Mouse (Mus musculus): ENCODE results near the gene Adamts3. TPM values are rescaled to one million over a fixed set of nuclear protein-coding genes. Genes with fewer than 3 reads are reported as not detected.
A peak's percentile ranks its signal among the peaks of the same experiment; 100 is the strongest.

Gene Adamts3
- 3.8 and 4.0 TPM in 2 replicates for total RNA-seq (2021)
- long read RNA-seq, experiment 1, partial matches to known transcripts: 1 of 1 reads
- long read RNA-seq, experiment 1, other reads (novel, unspliced or antisense): 0 of 1 reads
- long read RNA-seq, experiment 2, partial matches to known transcripts: 0 of 1 reads
- long read RNA-seq, experiment 2, other reads (novel, unspliced or antisense): 0 of 1 reads

DNA sequence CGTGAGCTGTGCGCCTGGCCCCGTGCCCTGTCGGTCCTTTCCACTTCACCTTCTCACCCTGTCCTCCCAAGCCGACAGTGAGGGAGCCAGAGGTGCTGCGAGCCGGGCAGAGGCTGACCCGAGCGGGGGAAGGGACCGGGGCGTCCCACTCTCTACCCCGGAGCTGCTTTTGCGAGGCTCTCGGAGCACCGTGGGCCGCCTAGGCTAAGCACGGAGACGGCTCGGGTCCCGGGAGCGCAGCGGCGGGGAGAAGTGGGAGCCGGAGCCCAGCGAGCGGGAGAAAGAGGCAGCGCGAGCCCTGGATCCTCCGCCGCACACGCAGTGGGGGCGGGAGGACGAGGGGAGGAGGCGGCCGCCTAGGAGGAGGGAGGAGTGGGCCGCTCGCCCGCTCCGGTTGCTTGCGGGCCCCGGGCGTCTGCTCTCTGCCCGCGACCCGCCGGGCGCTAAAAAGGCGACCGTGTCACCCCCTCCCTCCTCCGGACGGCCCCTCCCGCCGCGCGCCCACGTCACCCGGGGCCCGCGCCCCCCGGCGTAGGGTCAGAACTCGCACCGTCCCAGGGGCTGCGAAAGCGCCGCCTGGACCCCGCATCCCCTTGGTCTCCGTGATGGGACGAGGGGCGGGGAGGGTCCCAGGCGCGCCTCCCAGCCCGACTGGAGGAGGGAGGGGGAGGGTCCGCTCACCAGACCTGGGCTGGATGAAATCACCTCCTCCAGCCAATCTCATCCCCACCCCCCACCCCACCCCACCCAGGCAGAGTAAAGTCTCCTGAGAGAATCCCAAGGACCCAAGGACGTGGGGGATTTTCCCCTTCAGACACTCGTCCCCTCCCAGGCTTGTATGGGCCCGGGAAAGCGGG lies at the start of gene Adamts3:
Gene Adamts3, minus strand, starts transcription at position 284 of the 857 bp plus-strand sequence.
- peak; percentile 71 for DNase-seq

DNA sequence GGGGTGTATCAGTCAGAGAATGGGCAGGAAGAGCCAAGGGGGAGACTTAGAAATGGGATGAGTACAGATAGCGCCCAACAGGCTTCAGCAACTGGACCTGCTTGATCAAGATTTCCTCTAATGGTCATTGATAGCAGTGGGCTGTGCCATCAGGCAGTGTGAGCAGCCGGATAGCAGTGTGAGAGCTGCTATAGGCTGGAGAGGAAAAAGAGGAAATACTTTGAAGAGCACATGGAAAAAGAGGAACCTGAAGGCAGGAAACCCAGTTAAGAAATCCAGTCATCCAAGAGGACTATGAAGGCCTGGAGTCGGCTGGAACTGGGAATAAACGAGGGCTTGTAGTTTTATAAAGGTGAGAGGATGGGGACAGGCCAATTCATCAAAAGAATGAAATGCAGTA lies 48.4 kb upstream of the Adamts3 start:
- no peak for DNase-seq

DNA sequence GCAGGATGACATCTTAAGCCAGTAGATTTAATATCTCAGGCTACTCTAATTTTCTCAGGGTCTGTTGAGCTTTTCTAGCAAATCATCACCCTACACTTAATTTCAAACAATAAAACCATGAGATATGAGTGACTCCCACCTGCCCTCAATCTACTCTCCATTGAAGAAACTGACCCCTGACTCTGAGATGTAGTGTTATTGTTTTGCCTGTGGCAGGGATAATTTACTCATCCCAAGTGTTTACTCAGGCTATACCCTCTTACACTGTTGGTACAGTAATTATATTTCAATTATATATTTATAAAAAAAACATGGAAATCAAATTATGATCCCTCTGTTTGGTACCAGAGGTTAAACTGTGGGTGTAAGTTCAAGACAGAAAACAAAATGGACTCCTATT lies 29.2 kb upstream of the Adamts3 start:
- no peak for DNase-seq

- no peak for DNase-seq
These were observed 28.8 kb upstream of the Adamts3 start for GRCm38 (mm10) chr5:89911950-89912349.

DNA sequence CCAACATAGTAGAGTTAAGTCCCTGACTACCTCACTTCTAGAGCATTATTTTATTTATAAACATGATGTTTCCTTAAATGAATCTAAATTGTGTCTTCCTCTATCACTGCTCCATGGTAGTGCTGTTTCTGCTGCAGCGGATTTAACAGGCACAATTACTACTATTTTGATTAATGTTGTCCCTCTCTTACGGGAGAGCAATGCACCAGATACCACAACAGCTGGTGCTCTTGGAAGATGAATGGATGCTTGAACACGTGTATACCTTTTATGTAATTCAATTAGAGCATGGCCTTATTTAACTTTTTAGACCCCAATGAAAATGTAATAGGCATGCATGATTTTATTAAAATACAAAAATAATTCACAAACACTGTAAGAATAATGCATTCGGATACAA lies 28.4 kb upstream of the Adamts3 start:
- DNase-seq: no peak

DNA sequence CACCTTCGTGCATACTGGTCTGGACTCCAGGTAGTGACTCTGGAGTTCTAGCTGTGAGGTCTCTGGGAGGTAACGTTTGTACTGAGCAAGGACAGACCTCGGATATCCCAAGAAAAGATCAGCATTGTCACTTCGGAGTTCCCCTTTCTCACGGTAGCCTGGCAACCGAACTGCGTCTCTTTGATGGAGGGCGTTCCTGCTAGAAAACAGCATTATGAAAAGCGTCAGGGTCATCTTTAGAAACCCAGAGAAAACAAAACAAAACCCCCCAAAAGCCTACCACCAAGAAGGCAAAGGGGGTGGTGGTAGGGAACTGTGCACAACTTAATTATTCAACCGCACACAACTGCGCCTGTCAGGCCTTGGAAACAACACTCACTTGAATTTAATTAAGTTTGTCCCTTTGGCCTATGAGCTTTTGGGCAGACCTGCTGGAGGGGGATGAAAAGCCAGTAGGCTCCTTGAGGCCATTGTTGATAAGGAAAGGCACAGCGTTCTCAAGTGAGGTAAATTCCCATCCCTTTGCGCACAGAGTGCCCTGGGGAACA lies 23.8 kb upstream of the Adamts3 start:
- no peak for DNase-seq

DNA sequence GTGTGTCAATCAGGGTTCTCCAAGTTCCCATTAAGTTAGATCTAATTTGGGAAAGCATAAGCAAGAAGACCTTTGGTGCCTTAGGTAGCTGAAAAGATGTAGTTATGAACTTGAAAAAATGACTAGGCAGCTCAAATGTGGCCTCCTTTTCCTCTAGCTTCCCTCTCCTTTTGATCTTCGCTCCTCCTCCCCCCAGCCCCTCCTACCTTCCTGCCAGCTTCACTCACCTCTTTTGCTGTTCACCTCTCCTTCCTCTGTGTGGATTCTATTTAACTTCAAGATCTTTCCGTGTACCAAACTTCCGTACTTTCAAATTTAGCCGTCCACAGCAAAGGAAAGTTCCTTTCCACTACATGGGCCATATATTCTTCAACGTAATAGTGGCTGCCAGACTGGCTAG lies 17.9 kb upstream of the Adamts3 start:
- DNase-seq: no peak

DNA sequence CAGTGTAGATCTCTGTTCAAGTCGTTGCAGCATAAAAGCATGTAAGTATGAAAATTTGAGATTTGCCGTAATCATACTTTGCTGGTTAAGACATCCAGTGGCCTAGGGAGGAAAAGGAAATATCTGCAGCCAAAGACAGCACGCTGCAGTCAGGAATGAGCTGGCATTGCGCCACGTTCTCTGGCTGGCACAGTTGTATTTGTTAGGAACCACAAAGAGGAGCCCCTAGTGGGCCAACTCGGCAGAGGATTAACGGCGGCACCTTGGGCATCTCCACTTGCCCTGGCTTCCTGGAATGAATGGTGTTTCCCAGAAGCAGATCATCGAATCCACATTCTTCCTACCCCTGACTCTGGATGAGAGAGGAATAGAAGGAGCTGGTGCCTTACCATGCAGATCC lies 14.4 kb upstream of the Adamts3 start:
- peak; percentile 80 for DNase-seq

- no peak for DNase-seq
These were observed 12.4 kb upstream of the Adamts3 start for GRCm38 (mm10) chr5:89895520-89895919.

DNA sequence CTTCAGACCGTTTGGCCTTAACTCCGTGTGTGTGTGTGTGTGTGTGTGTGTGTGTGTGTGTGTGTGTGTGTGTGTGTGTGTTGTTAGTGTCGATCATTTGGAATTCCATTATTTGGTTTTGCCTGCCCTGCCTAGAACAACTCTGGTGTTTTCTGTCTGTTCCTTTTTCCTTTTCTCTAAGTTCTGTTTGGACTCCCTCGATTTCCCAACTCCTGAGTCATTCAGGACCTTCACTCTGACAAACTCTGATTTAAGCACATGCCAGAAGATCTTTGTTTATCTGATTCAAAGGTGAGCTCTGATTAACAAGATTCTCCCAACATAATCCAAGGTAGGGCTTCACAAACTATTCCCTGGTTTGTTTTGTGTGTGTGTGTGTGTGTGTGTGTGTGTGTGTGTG lies 1.9 kb upstream of the Adamts3 start:
- peak; percentile 9 for DNase-seq

- DNase-seq: no peak
These were observed 722 bp upstream of the Adamts3 start for GRCm38 (mm10) chr5:89883908-89884204.

DNA sequence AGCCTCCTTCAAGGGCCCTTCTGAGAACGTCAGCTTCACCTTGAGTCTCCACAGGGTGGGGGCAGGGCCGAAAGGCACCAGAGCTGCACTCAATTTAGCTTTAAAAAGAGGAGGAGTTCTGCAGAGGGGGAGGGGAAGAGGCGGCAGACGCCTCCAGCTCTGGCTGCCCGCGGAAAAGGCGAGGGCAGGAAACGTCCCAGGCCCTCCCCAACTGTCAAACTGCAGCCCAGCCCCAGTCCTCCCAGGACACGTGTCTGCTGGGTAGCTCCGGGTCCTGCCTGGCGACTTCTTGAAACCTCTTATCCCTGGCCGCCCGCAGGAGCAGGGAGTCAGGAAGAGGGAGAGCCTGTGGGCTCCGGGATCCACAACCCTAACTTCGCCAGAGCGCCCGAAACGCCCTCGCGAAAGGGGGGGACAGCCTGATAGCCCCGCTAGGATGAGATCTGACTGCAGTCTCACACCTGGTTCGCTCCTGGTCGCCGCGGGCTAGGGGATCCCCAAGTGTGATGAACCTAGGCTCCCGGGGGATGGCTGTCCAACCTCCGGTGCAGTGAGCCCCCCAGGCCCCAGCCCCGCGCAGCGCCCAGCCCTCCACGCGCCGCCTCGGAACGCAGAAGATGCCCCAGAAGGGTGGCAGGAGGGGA lies 921 bp downstream of the Adamts3 start:
- peak; percentile 77 for DNase-seq

- DNase-seq: no peak
These were observed 1.7 kb downstream of the Adamts3 start for GRCm38 (mm10) chr5:89881425-89881824.

DNA sequence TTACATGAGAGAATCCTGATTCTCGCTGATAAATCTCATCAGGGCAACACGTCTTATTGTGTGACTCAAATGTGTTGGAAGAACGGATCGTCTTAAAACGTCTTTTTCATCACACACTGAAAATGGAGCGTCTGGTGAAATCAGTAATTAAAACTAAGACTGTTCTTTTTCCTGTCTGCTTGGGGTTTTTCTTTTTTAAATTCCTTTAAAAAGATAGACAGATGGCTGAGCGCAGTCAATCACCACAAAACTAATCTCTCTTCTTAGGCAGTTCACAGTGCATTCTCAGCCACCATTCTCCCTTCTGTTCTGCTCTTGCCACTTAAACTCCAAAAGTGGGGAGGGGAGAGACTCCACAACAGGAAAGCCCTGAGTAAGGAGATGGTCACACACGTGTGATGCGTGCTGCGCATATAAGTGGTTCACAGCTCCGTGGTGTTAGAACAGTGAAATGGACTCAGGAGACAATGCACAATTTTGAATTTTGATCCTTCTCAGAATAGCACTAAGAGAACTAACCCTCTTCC lies 4.2 kb downstream of the Adamts3 start:
- no peak for DNase-seq

DNA sequence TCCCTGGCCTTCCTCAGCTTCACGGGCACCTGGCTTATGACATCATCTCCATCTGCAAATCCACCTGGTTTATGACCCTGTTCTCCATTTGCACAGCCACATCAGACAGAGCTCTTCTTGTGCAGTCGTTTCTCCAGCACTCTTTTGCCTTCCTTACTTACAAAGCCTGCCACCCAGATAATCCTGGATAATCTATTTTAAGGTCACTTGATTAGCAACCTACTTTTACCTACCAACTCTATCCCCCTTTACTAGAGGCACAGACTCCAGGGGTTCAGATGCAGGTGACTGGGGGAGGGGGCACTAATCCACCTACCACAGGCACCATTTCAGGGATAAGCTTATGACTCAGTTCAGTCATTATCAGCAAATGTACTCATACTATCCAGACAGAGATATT lies 10.5 kb downstream of the Adamts3 start:
- no peak for DNase-seq

DNA sequence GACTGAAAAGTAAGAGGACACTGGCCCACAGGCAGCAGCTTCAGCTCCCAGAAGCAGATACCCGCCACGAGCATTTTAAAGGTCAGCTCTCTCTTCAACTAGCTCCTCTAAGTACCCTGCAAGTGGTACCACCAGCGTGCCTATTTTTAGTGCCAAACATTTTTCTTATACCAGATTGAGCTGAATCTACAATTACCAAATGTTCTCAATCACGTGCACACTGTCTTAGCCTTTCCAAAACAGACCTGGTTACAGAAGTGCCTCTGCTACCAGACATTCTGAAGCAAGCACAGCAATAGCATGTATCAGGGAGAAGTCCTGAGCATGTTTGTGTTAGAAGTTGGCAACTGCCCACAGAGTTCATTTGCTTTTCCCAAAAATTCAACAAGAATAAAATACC lies 23.5 kb downstream of the Adamts3 start:
- DNase-seq: no peak

DNA sequence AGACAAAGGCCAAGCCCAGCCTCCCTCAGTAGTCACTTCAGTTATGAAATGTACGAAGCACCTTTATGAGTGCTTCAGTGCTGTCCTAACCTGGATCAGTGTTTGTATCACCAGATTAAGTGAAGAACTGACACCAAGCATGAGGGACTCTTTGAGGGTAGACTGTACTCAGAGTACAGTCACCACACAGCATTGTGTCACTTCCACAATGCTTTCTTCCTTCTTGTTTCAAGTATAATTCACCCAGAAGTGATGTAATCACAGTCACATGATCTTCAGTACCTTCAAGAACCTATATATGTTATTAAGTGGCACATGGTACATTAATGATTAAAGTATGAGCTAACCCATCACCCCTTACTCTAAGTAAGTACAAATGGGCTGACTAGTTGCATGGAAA lies 24.3 kb downstream of the Adamts3 start:
- DNase-seq: no peak

- DNase-seq: no peak
These were observed 36.6 kb downstream of the Adamts3 start for GRCm38 (mm10) chr5:89846551-89846950.

- DNase-seq: peak; percentile 64
These were observed 38.8 kb downstream of the Adamts3 start for GRCm38 (mm10) chr5:89844354-89844753.

DNA sequence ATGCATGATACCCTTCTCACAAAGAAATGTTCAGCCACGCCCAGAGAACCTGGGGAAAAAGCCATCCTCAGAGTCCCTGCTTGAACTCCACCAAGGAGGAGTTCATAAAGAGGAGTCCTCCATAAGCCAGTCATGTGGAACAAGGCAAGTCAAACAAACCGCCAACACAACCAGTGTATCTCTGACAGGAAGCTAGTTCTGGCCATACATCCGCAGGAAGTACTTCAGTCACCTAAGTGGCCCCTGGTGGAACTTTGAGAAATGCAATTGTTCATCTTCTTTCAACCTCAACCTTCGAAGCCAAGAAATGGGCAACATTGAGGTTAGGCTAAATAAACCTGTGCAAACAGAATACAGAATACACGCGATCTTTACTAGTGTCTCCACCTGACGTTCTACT lies 39.7 kb downstream of the Adamts3 start:
- DNase-seq: no peak

DNA sequence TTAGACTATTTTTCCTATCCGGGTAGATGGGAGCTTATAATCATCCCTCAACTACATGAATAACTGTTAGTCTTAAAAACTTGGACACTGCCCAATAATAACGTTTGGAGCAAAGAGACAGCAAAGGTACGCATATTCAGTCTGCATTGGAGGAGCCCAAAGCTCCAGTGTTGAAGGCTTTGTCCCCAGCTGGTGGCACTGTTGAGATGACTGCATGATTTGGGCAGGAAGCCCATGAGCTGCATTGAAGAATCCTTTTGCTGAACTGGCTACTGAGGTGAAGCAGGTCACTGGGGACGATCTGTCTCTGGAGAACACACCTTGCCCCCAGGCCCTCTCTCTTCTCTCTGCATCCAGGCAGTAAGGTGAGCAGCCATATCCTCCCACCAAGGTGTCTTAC lies 43.5 kb downstream of the Adamts3 start:
- DNase-seq: peak; percentile 49

DNA sequence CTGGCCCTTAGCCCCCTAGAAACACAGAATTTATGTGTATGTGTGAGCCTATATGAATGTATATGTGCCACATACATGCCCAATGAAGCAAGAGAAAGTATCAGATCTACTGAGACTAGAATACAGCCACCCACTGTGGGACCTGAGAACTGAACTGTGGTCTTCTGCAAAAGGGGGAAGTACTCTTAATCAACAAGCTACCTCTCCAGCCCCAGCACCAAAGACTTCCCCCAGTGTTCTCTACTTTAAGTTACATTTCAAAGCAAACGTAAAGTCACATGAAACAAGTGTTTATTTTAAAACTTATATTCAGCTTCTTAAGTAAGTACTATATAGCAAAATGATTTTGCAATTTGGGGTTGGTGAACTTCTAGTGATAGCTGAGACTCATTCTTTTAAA lies 62.0 kb downstream of the Adamts3 start:
- no peak for DNase-seq

- DNase-seq: peak; percentile 45
These were observed 63.6 kb downstream of the Adamts3 start for GRCm38 (mm10) chr5:89819531-89819930.
